In genomic region chr2:86464442-86465109, GRCm38 (mm10) we compare ENCODE assay signal across 7 mouse cellular contexts. TPM values are rescaled to one million over a fixed set of nuclear protein-coding genes. Genes with fewer than 3 reads are reported as not detected.
DNase-seq lines count a peak whose midpoint lies in the region; ATAC-seq and TF ChIP-seq lines count a peak whose summit lies in the region.

No protein-coding gene starts in this region.

- TF ChIP-seq CTCF in cerebellum, adult 2 months (IDR thresholded peaks at IDR 0.05; ENCODE audit: borderline replicate concordance, insufficient read depth, low read depth, low read length) = peak; percentile 53; the same call in 1 of the 2 replicates
- peak; percentile 77 for TF ChIP-seq CTCF in forebrain, postnatal 0 days (IDR thresholded peaks at IDR 0.05; ENCODE audit: low read depth)
- peak; percentile 74 for TF ChIP-seq CTCF in hindbrain, postnatal 0 days (IDR thresholded peaks at IDR 0.05; ENCODE audit: low read depth)
- peak; percentile 82 for TF ChIP-seq CTCF in left cerebral cortex, adult 2 months (IDR thresholded peaks at IDR 0.05)
- TF ChIP-seq CTCF in small intestine, adult 2 months (IDR thresholded peaks at IDR 0.05; ENCODE audit: extremely low read depth, insufficient read length, insufficient replicate concordance, low read depth, low read length) = peak; percentile 47; the same call in 1 of the 2 replicates

- intact Hi-C loops in left cerebral cortex, adult 2 months (cut with DNase I) = loop anchor here (1.0 to 5.0 kb wide), 3 partner anchors 739 to 1442 kb away; no protein-coding TSS in a partner anchor

- DNase-seq in R1 (ENCODE audit: low read depth, low spot score) = peak; percentile 53
- peak; percentile 8 to 38 for DNase-seq in cerebellum, adult 2 months
- peak; percentile 56 for DNase-seq in forebrain, postnatal 0 days
- DNase-seq in hindbrain, postnatal 0 days (ENCODE audit: low spot score) = peak; percentile 59
- peak; percentile 41 to 58 for DNase-seq in left cerebral cortex, adult 2 months (ENCODE audit: extremely low spot score in 1 of 2, low spot score in 2 of 2)

- no peak overlapping the region for H3K4me3 ChIP-seq in cerebellum, adult 2 months (replicated peaks; ENCODE audit: insufficient read depth, low read depth, low read length)
- H3K4me3 ChIP-seq in forebrain, postnatal 0 days (ENCODE audit: low read depth, low read length) = no peak overlapping the region
- no peak overlapping the region for H3K4me3 ChIP-seq in hindbrain, postnatal 0 days (ENCODE audit: low read length)
- no peak overlapping the region for H3K4me3 ChIP-seq in left cerebral cortex, adult 2 months
- no peak overlapping the region for H3K4me3 ChIP-seq in small intestine, adult 2 months (ENCODE audit: low read depth, low read length)

- no peak overlapping the region for H3K4me2 ChIP-seq in forebrain, postnatal 0 days (ENCODE audit: low read depth)
- no peak overlapping the region for H3K4me2 ChIP-seq in hindbrain, postnatal 0 days (ENCODE audit: low read depth, low read length)

- H3K27me3 ChIP-seq in cerebellum, adult 2 months (ENCODE audit: control insufficient read depth, insufficient read depth, low read length) = no peaks in the 10 kb centered on the region
- H3K27me3 ChIP-seq in forebrain, postnatal 0 days (ENCODE audit: insufficient read depth, low read length) = no peaks in the 10 kb centered on the region
- H3K27me3 ChIP-seq in hindbrain, postnatal 0 days (ENCODE audit: insufficient read depth, low read length) = no peaks in the 10 kb centered on the region
- H3K27me3 ChIP-seq in small intestine, adult 2 months (ENCODE audit: control insufficient read depth, insufficient read depth, low read length) = no peaks in the 10 kb centered on the region

- no peak overlapping the region for H3K27ac ChIP-seq in cerebellum, adult 2 months (ENCODE audit: insufficient read depth, low read length)
- no peak overlapping the region for H3K27ac ChIP-seq in forebrain, postnatal 0 days (ENCODE audit: low read depth, low read length)
- H3K27ac ChIP-seq in hindbrain, postnatal 0 days = no peak overlapping the region
- no peak overlapping the region for H3K27ac ChIP-seq in left cerebral cortex, adult 2 months
- no peak overlapping the region for H3K27ac ChIP-seq in small intestine, adult 2 months (ENCODE audit: insufficient read depth, low read depth, low read length)

- H3K9me3 ChIP-seq in forebrain, postnatal 0 days (ENCODE audit: low read length) = no peaks in the 10 kb centered on the region
- no peaks in the 10 kb centered on the region for H3K9me3 ChIP-seq in hindbrain, postnatal 0 days (ENCODE audit: low read length)

- no peak for TF ChIP-seq POLR2A in cerebellum, adult 2 months (IDR thresholded peaks at IDR 0.05; ENCODE audit: borderline replicate concordance, insufficient read depth, low read length)
- TF ChIP-seq POLR2A in small intestine, adult 2 months (IDR thresholded peaks at IDR 0.05; ENCODE audit: low read depth, low read length) = no peak

- H3K36me3 ChIP-seq in forebrain, postnatal 0 days (ENCODE audit: insufficient read depth) = no peaks in the 10 kb centered on the region
- no peaks in the 10 kb centered on the region for H3K36me3 ChIP-seq in hindbrain, postnatal 0 days (ENCODE audit: insufficient read depth, low read length)
- H3K36me3 ChIP-seq in small intestine, adult 2 months (ENCODE audit: control insufficient read depth, insufficient read depth, low read length) = no peaks in the 10 kb centered on the region

- H3K9ac ChIP-seq in forebrain, postnatal 0 days = no peak overlapping the region
- H3K9ac ChIP-seq in hindbrain, postnatal 0 days (replicated peaks; ENCODE audit: low read length) = no peak overlapping the region

- WGBS in cerebellum, adult 2 months = 28% methylated on average over 10 of the region's 10 CpGs
- 34% methylated on average over 10 of the region's 10 CpGs for WGBS in forebrain, postnatal 0 days
- WGBS in hindbrain, postnatal 0 days = 41% methylated on average over 10 of the region's 10 CpGs
- WGBS in small intestine, adult 2 months = 27% methylated on average over 10 of the region's 10 CpGs

- H3K4me1 ChIP-seq in cerebellum, adult 2 months (ENCODE audit: control insufficient read depth, insufficient read depth, low read length) = no peaks in the 10 kb centered on the region
- H3K4me1 ChIP-seq in forebrain, postnatal 0 days (ENCODE audit: insufficient read depth) = no peaks in the 10 kb centered on the region
- no peaks in the 10 kb centered on the region for H3K4me1 ChIP-seq in hindbrain, postnatal 0 days (ENCODE audit: insufficient read depth, low read length)
- no peaks in the 10 kb centered on the region for H3K4me1 ChIP-seq in small intestine, adult 2 months (ENCODE audit: control insufficient read depth, insufficient read depth, insufficient read length, low read length)

- peak; percentile 36; the same call in 1 of the 2 replicates for ATAC-seq in forebrain, postnatal 0 days
- ATAC-seq in hindbrain, postnatal 0 days = peak; percentile 45; the same call in 1 of the 2 replicates
- peak; percentile 67 for ATAC-seq in megakaryocyte-erythroid progenitor cell, adult 5-6 weeks (replicated peaks; ENCODE audit: low FRiP score, low TSS enrichment, poor library complexity, severe bottlenecking)

RNA-seq across cellular contexts. Expression of gene Olfr1066, which starts 8.5 kb away (rescaled TPM):
- not detected in 2 replicates for polyA plus RNA-seq in cerebellum, adult 2 months (2012; rRNA removed)
- not detected in 2 replicates for total RNA-seq in forebrain, postnatal 0 days (2014; rRNA removed)
- not detected in 2 replicates for polyA plus RNA-seq in forebrain, postnatal 0 days (2015; fragmentation: Nextera tagmentation; extraction: Ambion mirVana)
- not detected in 2 replicates for total RNA-seq in hindbrain, postnatal 0 days (2014; rRNA removed)
- polyA plus RNA-seq in hindbrain, postnatal 0 days (2015; fragmentation: Nextera tagmentation; extraction: Ambion mirVana) = not detected in 2 replicates
- total RNA-seq in left cerebral cortex, adult 2 months (2021) = not detected
- not detected in 2 replicates for total RNA-seq in megakaryocyte-erythroid progenitor cell, adult 5-6 weeks (2014; fragmentation: Nextera tagmentation)
- not detected in 2 replicates for total RNA-seq in megakaryocyte-erythroid progenitor cell, adult 5-6 weeks (2017)
- polyA plus RNA-seq in small intestine, adult 2 months (2012; rRNA removed) = not detected in 2 replicates

RNA-seq across cellular contexts. Expression of gene Olfr1065, which starts 14.2 kb away (rescaled TPM):
- not detected in 2 replicates for polyA plus RNA-seq in cerebellum, adult 2 months (2012; rRNA removed)
- not detected in 2 replicates for total RNA-seq in forebrain, postnatal 0 days (2014; rRNA removed)
- not detected in 2 replicates for polyA plus RNA-seq in forebrain, postnatal 0 days (2015; fragmentation: Nextera tagmentation; extraction: Ambion mirVana)
- total RNA-seq in hindbrain, postnatal 0 days (2014; rRNA removed) = not detected in 2 replicates
- not detected in 2 replicates for polyA plus RNA-seq in hindbrain, postnatal 0 days (2015; fragmentation: Nextera tagmentation; extraction: Ambion mirVana)
- total RNA-seq in left cerebral cortex, adult 2 months (2021) = not detected
- not detected in 2 replicates for total RNA-seq in megakaryocyte-erythroid progenitor cell, adult 5-6 weeks (2014; fragmentation: Nextera tagmentation)
- total RNA-seq in megakaryocyte-erythroid progenitor cell, adult 5-6 weeks (2017) = not detected in 2 replicates
- not detected in 2 replicates for polyA plus RNA-seq in small intestine, adult 2 months (2012; rRNA removed)

RNA-seq across cellular contexts. Expression of gene Olfr228, which starts 22.6 kb away (rescaled TPM):
- polyA plus RNA-seq in cerebellum, adult 2 months (2012; rRNA removed) = not detected in 2 replicates
- not detected in 2 replicates for total RNA-seq in forebrain, postnatal 0 days (2014; rRNA removed)
- not detected in 2 replicates for polyA plus RNA-seq in forebrain, postnatal 0 days (2015; fragmentation: Nextera tagmentation; extraction: Ambion mirVana)
- not detected in 2 replicates for total RNA-seq in hindbrain, postnatal 0 days (2014; rRNA removed)
- not detected in 2 replicates for polyA plus RNA-seq in hindbrain, postnatal 0 days (2015; fragmentation: Nextera tagmentation; extraction: Ambion mirVana)
- not detected for total RNA-seq in left cerebral cortex, adult 2 months (2021)
- not detected in 2 replicates for total RNA-seq in megakaryocyte-erythroid progenitor cell, adult 5-6 weeks (2014; fragmentation: Nextera tagmentation)
- total RNA-seq in megakaryocyte-erythroid progenitor cell, adult 5-6 weeks (2017) = not detected in 2 replicates
- polyA plus RNA-seq in small intestine, adult 2 months (2012; rRNA removed) = not detected in 2 replicates

RNA-seq across cellular contexts. Expression of gene Olfr1062, which starts 38.0 kb away (rescaled TPM):
- not detected in 2 replicates for polyA plus RNA-seq in cerebellum, adult 2 months (2012; rRNA removed)
- total RNA-seq in forebrain, postnatal 0 days (2014; rRNA removed) = not detected in 2 replicates
- not detected in 2 replicates for polyA plus RNA-seq in forebrain, postnatal 0 days (2015; fragmentation: Nextera tagmentation; extraction: Ambion mirVana)
- not detected in 2 replicates for total RNA-seq in hindbrain, postnatal 0 days (2014; rRNA removed)
- polyA plus RNA-seq in hindbrain, postnatal 0 days (2015; fragmentation: Nextera tagmentation; extraction: Ambion mirVana) = not detected in 2 replicates
- not detected for total RNA-seq in left cerebral cortex, adult 2 months (2021)
- total RNA-seq in megakaryocyte-erythroid progenitor cell, adult 5-6 weeks (2014; fragmentation: Nextera tagmentation) = not detected in 2 replicates
- not detected in 2 replicates for total RNA-seq in megakaryocyte-erythroid progenitor cell, adult 5-6 weeks (2017)
- polyA plus RNA-seq in small intestine, adult 2 months (2012; rRNA removed) = not detected in 2 replicates

RNA-seq across cellular contexts. Expression of gene Olfr1076, which starts 43.7 kb away (rescaled TPM):
- not detected in 2 replicates for polyA plus RNA-seq in cerebellum, adult 2 months (2012; rRNA removed)
- not detected in 2 replicates for total RNA-seq in forebrain, postnatal 0 days (2014; rRNA removed)
- polyA plus RNA-seq in forebrain, postnatal 0 days (2015; fragmentation: Nextera tagmentation; extraction: Ambion mirVana) = not detected in 2 replicates
- not detected in 2 replicates for total RNA-seq in hindbrain, postnatal 0 days (2014; rRNA removed)
- polyA plus RNA-seq in hindbrain, postnatal 0 days (2015; fragmentation: Nextera tagmentation; extraction: Ambion mirVana) = not detected in 2 replicates
- total RNA-seq in left cerebral cortex, adult 2 months (2021) = not detected
- not detected in 2 replicates for total RNA-seq in megakaryocyte-erythroid progenitor cell, adult 5-6 weeks (2014; fragmentation: Nextera tagmentation)
- total RNA-seq in megakaryocyte-erythroid progenitor cell, adult 5-6 weeks (2017) = not detected in 2 replicates
- not detected in 2 replicates for polyA plus RNA-seq in small intestine, adult 2 months (2012; rRNA removed)
